Mouse (Mus musculus): Measurements from ENCODE around the gene Proser1. TPM values are rescaled to one million over a fixed set of nuclear protein-coding genes. Genes with fewer than 3 reads are reported as not detected.

Proser1 gene
- polyA plus RNA-seq, 1 experiment from 2014 or later, result 14.9 TPM

Other genes with a start within 250 kb of the Proser1 start
- 42.1 to 47.5 TPM (median 45.1 TPM) in 3 replicates for gene Nhlrc3, start 334 bp upstream of the Proser1 start, polyA plus RNA-seq (2018)
- gene Stoml3, start 25.0 kb downstream of the Proser1 start, polyA plus RNA-seq (2018), result not detected in 3 replicates
- gene Frem2, start 193.7 kb downstream of the Proser1 start, polyA plus RNA-seq (2018), result not detected in 3 replicates